Mouse (Mus musculus) limb, embryonic 12.5 days (tissue): ENCODE data around the gene Pla2g16. TPM values are rescaled to one million over a fixed set of nuclear protein-coding genes. Genes with fewer than 3 reads are reported as not detected.

ENCODE experiments used
- ATAC-seq: fragments of 200-750 bp; cut with Nextera tagmentation; 2 replicates; pipeline ENCODE4 v1.8.0; 2017; ENCODE audit warnings: low read depth, moderate TSS enrichment; ENCODE audit not compliant: insufficient number of reproducible peaks, insufficient read depth, low FRiP score, low TSS enrichment
- H3K27ac ChIP-seq: fragments of 300-500 bp; sonication (generic); 2 replicates; pipeline ENCODE4 v1.5.1; 2016; ENCODE audit warnings: mild to moderate bottlenecking, moderate library complexity
- H3K27me3 ChIP-seq: fragments of 300-500 bp; sonication (generic); 2 replicates; pipeline ENCODE4 v1.6.1; 2016; ENCODE audit warnings: mild to moderate bottlenecking, moderate library complexity
- H3K36me3 ChIP-seq: fragments of 300-500 bp; sonication (generic); 2 replicates; pipeline ENCODE4 v1.6.1; 2016; ENCODE audit warnings: mild to moderate bottlenecking, moderate library complexity
- H3K4me1 ChIP-seq: fragments of 300-500 bp; sonication (generic); replicated peaks from 2 replicates; pipeline ENCODE4 v1.6.1; 2016
- H3K4me2 ChIP-seq: fragments of 300-500 bp; sonication (generic); 2 replicates; pipeline ENCODE4 v1.6.1; 2016; ENCODE audit warnings: mild to moderate bottlenecking, moderate library complexity
- H3K4me3 ChIP-seq: fragments of 300-500 bp; sonication (generic); replicated peaks from 2 replicates; pipeline ENCODE4 v1.5.1; 2016; ENCODE audit warnings: mild to moderate bottlenecking
- H3K9ac ChIP-seq: fragments of 300-500 bp; sonication (generic); replicated peaks from 2 replicates; pipeline ENCODE4 v1.6.1; 2016; ENCODE audit warnings: mild to moderate bottlenecking, moderate library complexity
- H3K9me3 ChIP-seq: fragments of 300-500 bp; sonication (generic); 2 replicates; pipeline ENCODE4 v1.6.1; 2016; ENCODE audit warnings: mild to moderate bottlenecking, moderate library complexity
- WGBS: fragments of 180-500 bp; shearing (Covaris S2); methylation state at CpG from one replicate; pipeline ENCODE4 v1.1.7; 2016; 5-methylcytosine and 5-hydroxymethylcytosine counted together
- polyA plus RNA-seq: library from polyadenylated mRNA; unstranded; fragments of >200 nt; fragmentation: Nextera tagmentation; extraction: Ambion mirVana; gene quantifications from 2 replicates; pipeline ENCODE4 v1.2.1, GENCODE M21; 2016

The Pla2g16 gene
- polyA plus RNA-seq, 1 experiment from 2014 or later, result 7.4 TPM

- Histone ChIP-seq H3K36me3 (no peaks in the 10 kb centered on the region), H3K4me1 (peaks cover 24% of the 10 kb centered on the region), H3K9me3 (no peaks in the 10 kb centered on the region), H3K4me2 (no peak overlapping the region), H3K27ac (no peak overlapping the region), H3K9ac (no peak overlapping the region), H3K4me3 (no peak overlapping the region), H3K27me3 (no peaks in the 10 kb centered on the region)
- no peak for ATAC-seq
- WGBS, result 85% methylated on average over 1 of the region's 1 CpGs
Measured at GRCm38 (mm10) chr19:7564457-7564856, 7.2 kb downstream of the Pla2g16 start.

GRCm38 (mm10) chr19:7566826-7567225 is 9.6 kb downstream of the Pla2g16 start:
- H3K9me3 ChIP-seq, result no peaks in the 10 kb centered on the region
- H3K4me1 ChIP-seq, result peaks cover 24% of the 10 kb centered on the region
- 81% methylated on average over 3 of the region's 3 CpGs for WGBS
- no peak overlapping the region for H3K9ac ChIP-seq
- H3K4me3 ChIP-seq, result no peak overlapping the region
- no peak overlapping the region for H3K4me2 ChIP-seq
- no peak for ATAC-seq
- no peaks in the 10 kb centered on the region for H3K27me3 ChIP-seq
- H3K36me3 ChIP-seq, result no peaks in the 10 kb centered on the region
- no peak overlapping the region; the same call in 1 of the 2 replicates for H3K27ac ChIP-seq

- no peaks in the 10 kb centered on the region for H3K27me3 ChIP-seq
- H3K27ac ChIP-seq, result peak overlapping the region; percentile 72
- no peaks in the 10 kb centered on the region for H3K9me3 ChIP-seq
- H3K4me2 ChIP-seq, result no peak overlapping the region
- ATAC-seq, result peak; percentile 75
- no peak overlapping the region for H3K4me3 ChIP-seq
- peaks cover 24% of the 10 kb centered on the region for H3K4me1 ChIP-seq
- no peaks in the 10 kb centered on the region for H3K36me3 ChIP-seq
- 20% methylated on average over 3 of the region's 3 CpGs for WGBS
- H3K9ac ChIP-seq, result no peak overlapping the region
Measured at GRCm38 (mm10) chr19:7568364-7568763, 11.1 kb downstream of the Pla2g16 start.

GRCm38 (mm10) chr19:7569650-7570049 is 12.4 kb downstream of the Pla2g16 start:
- no peak overlapping the region for H3K4me3 ChIP-seq
- no peaks in the 10 kb centered on the region for H3K36me3 ChIP-seq
- no peak for ATAC-seq
- H3K27me3 ChIP-seq, result no peaks in the 10 kb centered on the region
- H3K9ac ChIP-seq, result no peak overlapping the region
- H3K9me3 ChIP-seq, result no peaks in the 10 kb centered on the region
- no peak overlapping the region for H3K27ac ChIP-seq
- WGBS, result 85% methylated on average over 5 of the region's 5 CpGs
- H3K4me2 ChIP-seq, result no peak overlapping the region
- peaks cover 24% of the 10 kb centered on the region for H3K4me1 ChIP-seq

GRCm38 (mm10) chr19:7576180-7576579 is 18.9 kb downstream of the Pla2g16 start:
- no peaks in the 10 kb centered on the region for H3K4me1 ChIP-seq
- no peak overlapping the region for H3K27ac ChIP-seq
- no peaks in the 10 kb centered on the region for H3K36me3 ChIP-seq
- no peak overlapping the region for H3K9ac ChIP-seq
- 86% methylated on average over 1 of the region's 1 CpGs for WGBS
- no peak overlapping the region for H3K4me3 ChIP-seq
- H3K9me3 ChIP-seq, result no peaks in the 10 kb centered on the region
- no peak for ATAC-seq
- H3K27me3 ChIP-seq, result no peaks in the 10 kb centered on the region
- no peak overlapping the region for H3K4me2 ChIP-seq

- Histone ChIP-seq H3K4me2 (no peak overlapping the region), H3K9ac (no peak overlapping the region), H3K9me3 (no peaks in the 10 kb centered on the region), H3K36me3 (no peaks in the 10 kb centered on the region), H3K4me1 (0 out of 2 replicates have a peak, but pooled peaks cover under 1% of the 10 kb centered on the region), H3K27me3 (no peaks in the 10 kb centered on the region), H3K27ac (no peak overlapping the region), H3K4me3 (no peak overlapping the region)
- no peak for ATAC-seq
- 84% methylated on average over 3 of the region's 3 CpGs for WGBS
Measured at GRCm38 (mm10) chr19:7577710-7578109, 20.5 kb downstream of the Pla2g16 start.

GRCm38 (mm10) chr19:7581042-7581441 is 23.8 kb downstream of the Pla2g16 start:
- no peak overlapping the region for H3K4me2 ChIP-seq
- WGBS, result 70% methylated on average over 5 of the region's 5 CpGs
- H3K4me3 ChIP-seq, result no peak overlapping the region
- H3K9me3 ChIP-seq, result no peaks in the 10 kb centered on the region
- ATAC-seq, result no peak
- peaks cover 4% of the 10 kb centered on the region; the same call in 1 of the 2 replicates for H3K4me1 ChIP-seq
- H3K27ac ChIP-seq, result no peak overlapping the region
- H3K27me3 ChIP-seq, result no peaks in the 10 kb centered on the region
- no peaks in the 10 kb centered on the region for H3K36me3 ChIP-seq
- H3K9ac ChIP-seq, result no peak overlapping the region

GRCm38 (mm10) chr19:7583101-7583500 is 25.8 kb downstream of the Pla2g16 start:
- Histone ChIP-seq H3K36me3 (no peaks in the 10 kb centered on the region), H3K27me3 (no peaks in the 10 kb centered on the region), H3K27ac (no peak overlapping the region), H3K9me3 (peaks cover 2% of the 10 kb centered on the region; the same call in 1 of the 2 replicates), H3K9ac (no peak overlapping the region), H3K4me1 (peaks cover 4% of the 10 kb centered on the region; the same call in 1 of the 2 replicates), H3K4me3 (no peak overlapping the region), H3K4me2 (no peak overlapping the region)
- ATAC-seq, result no peak
- WGBS, result 66% methylated on average over 7 of the region's 7 CpGs

- no peak overlapping the region for H3K4me3 ChIP-seq
- no peak overlapping the region for H3K4me2 ChIP-seq
- peaks cover 4% of the 10 kb centered on the region; the same call in 1 of the 2 replicates for H3K4me1 ChIP-seq
- no peak overlapping the region for H3K27ac ChIP-seq
- H3K9me3 ChIP-seq, result peaks cover 3% of the 10 kb centered on the region; the same call in 1 of the 2 replicates
- H3K9ac ChIP-seq, result no peak overlapping the region
- H3K27me3 ChIP-seq, result no peaks in the 10 kb centered on the region
- ATAC-seq, result no peak
- H3K36me3 ChIP-seq, result no peaks in the 10 kb centered on the region
- 77% methylated on average over 3 of the region's 3 CpGs for WGBS
Measured at GRCm38 (mm10) chr19:7583599-7583998, 26.3 kb downstream of the Pla2g16 start.

GRCm38 (mm10) chr19:7585279-7585678 is 28.0 kb downstream of the Pla2g16 start:
- no peak for ATAC-seq
- no peak overlapping the region for H3K4me2 ChIP-seq
- H3K27ac ChIP-seq, result no peak overlapping the region
- 87% methylated on average over 8 of the region's 8 CpGs for WGBS
- peaks cover 3% of the 10 kb centered on the region; the same call in 1 of the 2 replicates for H3K9me3 ChIP-seq
- no peaks in the 10 kb centered on the region for H3K36me3 ChIP-seq
- no peaks in the 10 kb centered on the region for H3K27me3 ChIP-seq
- no peak overlapping the region for H3K9ac ChIP-seq
- peaks cover 4% of the 10 kb centered on the region; the same call in 1 of the 2 replicates for H3K4me1 ChIP-seq
- no peak overlapping the region for H3K4me3 ChIP-seq

- no peak for ATAC-seq
- 90% methylated on average over 6 of the region's 6 CpGs for whole genome bisulfite sequencing
- no peak overlapping the region for H3K27ac ChIP-seq
Measured at GRCm38 (mm10) chr19:7585764-7586163, 28.5 kb downstream of the Pla2g16 start.

GRCm38 (mm10) chr19:7590795-7591194 is 33.5 kb downstream of the Pla2g16 start:
- no peaks in the 10 kb centered on the region for H3K36me3 ChIP-seq
- H3K4me2 ChIP-seq, result no peak overlapping the region
- no peak overlapping the region for H3K27ac ChIP-seq
- ATAC-seq, result no peak
- H3K27me3 ChIP-seq, result no peaks in the 10 kb centered on the region
- H3K9me3 ChIP-seq, result peaks cover 3% of the 10 kb centered on the region; the same call in 1 of the 2 replicates
- H3K4me1 ChIP-seq, result 0 out of 2 replicates have a peak, but pooled peaks cover 2% of the 10 kb centered on the region
- H3K9ac ChIP-seq, result no peak overlapping the region
- no peak overlapping the region for H3K4me3 ChIP-seq

More at GRCm38 (mm10) chr19:7585764-7586163, 28.5 kb downstream of the Pla2g16 start:
- Histone ChIP-seq H3K9ac (no peak overlapping the region), H3K36me3 (no peaks in the 10 kb centered on the region), H3K27me3 (no peaks in the 10 kb centered on the region), H3K9me3 (peaks cover 3% of the 10 kb centered on the region; the same call in 1 of the 2 replicates), H3K4me2 (no peak overlapping the region), H3K4me3 (no peak overlapping the region), H3K4me1 (peaks cover 4% of the 10 kb centered on the region; the same call in 1 of the 2 replicates)
